Mouse (Mus musculus) kidney, adult 18-20 months (tissue): Measurements from ENCODE around the gene Efcab3.

Experiments
- DNase-seq: peaks from one replicate; pipeline ENCODE4 v3.0.0; 2021

Gene Efcab3

GRCm38 (mm10) chr11:105149353-105149752 is 86.0 kb downstream of the Efcab3 start:
- DNase-seq: no peak

- DNase-seq: no peak
Measured at GRCm38 (mm10) chr11:105149766-105150165, 86.4 kb downstream of the Efcab3 start.

- no peak for DNase-seq
Measured at GRCm38 (mm10) chr11:105150691-105151090, 87.3 kb downstream of the Efcab3 start.

DNA sequence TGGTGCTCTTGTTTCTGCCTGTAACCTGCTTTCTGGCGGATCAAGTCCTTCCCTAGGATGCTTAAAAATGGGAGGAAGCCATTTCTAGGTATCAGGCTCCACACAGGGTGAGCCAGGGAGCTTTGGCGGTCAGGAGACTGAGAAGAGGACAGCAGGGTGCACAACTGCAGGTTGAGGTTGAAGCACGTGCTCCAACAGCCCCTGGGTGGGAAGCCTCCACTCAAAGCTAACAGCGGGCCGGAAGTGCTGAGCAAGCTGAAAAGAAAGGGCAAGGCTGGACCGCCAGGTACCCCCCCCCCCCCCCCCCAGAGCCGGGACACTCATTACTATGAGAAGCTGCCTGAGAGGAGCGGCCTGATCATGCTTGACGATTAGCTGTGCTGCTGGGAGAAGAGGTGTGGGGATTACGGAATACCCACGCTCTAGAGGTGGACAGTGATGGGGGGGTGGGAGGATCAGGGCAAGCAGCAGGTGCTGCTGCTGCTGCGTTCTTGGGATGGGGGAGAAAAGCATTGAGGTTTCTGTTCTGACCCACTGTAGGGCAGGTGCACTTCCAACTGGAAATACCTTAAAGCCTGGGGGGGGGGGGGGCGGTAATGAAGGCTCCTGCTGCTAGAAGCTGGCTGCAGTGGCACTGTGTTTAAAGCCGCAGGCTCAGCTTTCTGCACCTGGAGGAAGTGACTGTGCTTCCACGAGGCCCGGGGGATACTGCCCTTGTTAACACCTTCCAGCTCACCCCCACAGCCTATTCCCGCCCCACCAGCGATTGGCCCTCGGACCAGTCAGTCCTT is 88.0 kb downstream of the Efcab3 start:
- no peak for DNase-seq

- DNase-seq: no peak
Measured at GRCm38 (mm10) chr11:105152017-105152300, 88.6 kb downstream of the Efcab3 start.

DNA sequence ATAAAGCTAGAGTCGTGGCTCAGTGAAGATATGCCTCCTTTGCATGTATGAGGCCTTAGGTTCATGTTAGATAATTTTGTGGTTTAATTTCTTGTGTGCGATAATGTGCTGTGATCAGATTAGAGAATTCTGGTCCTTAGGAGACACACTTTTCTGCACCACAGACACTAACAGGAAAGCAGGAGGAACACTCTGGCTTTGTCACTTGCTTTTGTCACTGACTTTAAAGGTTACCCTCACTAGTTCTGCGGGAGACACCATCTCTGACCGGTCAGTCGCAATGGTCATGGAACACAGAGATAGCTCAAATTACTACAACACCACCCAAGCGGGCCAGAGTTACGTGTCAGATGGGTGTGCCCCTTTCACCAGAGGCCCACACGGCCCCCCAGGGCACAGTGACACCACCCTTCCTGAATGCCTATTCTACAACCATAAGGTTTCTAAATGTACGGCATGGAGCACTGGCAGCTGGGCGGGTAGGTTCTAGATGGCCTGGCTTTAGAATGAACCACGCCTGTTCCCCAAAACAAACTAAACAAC is 89.0 kb downstream of the Efcab3 start:
- DNase-seq: no peak

DNA sequence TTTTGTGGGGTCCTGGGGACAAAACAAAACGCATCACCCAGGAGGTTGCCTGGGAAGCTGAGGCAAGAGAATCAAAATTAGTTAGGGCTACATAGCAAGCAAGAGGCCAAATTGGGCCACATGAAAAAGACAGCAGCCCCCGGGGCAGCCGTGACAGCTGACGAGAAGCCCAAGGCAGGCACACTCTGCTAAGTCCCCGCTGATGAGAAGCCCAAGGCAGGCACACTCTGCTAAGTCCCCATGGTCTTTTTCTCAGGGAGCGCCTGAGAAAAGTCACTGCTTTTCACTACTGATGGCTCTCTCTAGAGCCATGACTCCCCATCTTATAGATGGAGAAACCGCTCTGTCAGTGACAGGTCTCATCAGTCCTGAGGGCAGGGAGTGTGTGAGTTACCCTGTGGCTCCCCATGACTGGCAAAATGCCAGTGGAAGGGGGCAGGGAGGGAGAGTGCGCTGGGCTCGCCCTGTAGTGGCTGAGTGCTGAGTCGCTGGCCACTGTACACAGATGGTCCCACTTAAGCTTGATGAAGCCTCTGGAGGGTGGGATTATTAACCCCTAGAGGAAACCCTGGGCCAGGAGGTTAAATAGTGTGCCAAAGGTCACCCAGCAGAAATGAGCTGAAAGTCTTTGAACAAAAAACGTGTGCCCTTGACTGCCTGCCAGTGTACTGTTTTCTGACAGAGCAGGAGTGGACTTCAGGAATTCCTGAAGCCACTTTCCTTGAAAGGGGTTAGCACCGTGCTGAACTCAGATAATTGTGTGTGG is 89.9 kb downstream of the Efcab3 start:
- DNase-seq: peak; percentile 58

GRCm38 (mm10) chr11:105155915-105156314 is 92.5 kb downstream of the Efcab3 start:
- DNase-seq: peak; percentile 53

DNA sequence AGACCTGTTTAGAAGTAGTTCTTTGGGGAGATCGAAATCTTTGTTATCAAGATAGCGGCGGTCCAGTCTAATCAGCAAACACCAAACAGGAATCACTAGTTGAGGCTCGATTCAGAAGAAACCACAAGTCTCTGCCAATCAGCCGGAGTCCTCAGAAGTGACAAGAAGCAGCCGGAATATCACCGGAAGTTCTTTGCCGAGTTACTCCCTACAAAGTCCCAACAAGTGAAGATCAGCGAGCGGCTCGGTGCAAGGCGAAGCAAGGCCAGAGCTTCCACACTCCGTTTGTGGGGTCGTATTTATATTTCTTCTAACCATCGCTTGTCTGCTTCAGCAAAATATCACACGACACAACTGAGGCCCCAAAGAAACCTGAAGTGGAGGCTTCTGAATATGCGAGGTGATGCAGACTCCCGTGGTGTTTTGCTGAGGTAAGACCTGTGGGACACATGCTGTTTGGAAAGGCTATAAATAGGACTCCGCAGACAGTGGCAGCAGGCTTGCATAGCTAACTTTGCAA is 93.4 kb downstream of the Efcab3 start:
- DNase-seq: no peak

- DNase-seq: no peak
Measured at GRCm38 (mm10) chr11:105158047-105158446, 94.7 kb downstream of the Efcab3 start.

GRCm38 (mm10) chr11:105159673-105160360 is 96.4 kb downstream of the Efcab3 start:
- DNase-seq: no peak

DNA sequence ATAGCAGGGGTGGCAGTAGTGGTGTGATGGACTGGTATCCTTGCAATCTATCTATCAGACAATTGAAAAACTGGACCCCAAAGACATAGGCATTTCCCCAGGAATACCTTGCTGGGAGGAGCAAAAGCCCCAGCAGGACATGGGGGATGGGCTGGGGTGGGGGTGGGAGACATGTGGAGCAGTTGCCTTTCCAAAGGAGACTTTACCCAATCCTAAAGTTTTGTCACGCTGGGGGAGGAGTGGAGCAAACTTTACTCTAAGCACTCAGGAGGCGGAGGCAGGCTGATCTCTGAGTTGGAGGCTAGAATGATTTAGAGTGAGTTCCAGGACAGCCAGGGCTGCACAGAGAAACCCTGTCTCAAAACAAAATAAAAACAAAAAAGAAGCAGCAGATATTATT is 98.0 kb downstream of the Efcab3 start:
- DNase-seq: no peak

DNA sequence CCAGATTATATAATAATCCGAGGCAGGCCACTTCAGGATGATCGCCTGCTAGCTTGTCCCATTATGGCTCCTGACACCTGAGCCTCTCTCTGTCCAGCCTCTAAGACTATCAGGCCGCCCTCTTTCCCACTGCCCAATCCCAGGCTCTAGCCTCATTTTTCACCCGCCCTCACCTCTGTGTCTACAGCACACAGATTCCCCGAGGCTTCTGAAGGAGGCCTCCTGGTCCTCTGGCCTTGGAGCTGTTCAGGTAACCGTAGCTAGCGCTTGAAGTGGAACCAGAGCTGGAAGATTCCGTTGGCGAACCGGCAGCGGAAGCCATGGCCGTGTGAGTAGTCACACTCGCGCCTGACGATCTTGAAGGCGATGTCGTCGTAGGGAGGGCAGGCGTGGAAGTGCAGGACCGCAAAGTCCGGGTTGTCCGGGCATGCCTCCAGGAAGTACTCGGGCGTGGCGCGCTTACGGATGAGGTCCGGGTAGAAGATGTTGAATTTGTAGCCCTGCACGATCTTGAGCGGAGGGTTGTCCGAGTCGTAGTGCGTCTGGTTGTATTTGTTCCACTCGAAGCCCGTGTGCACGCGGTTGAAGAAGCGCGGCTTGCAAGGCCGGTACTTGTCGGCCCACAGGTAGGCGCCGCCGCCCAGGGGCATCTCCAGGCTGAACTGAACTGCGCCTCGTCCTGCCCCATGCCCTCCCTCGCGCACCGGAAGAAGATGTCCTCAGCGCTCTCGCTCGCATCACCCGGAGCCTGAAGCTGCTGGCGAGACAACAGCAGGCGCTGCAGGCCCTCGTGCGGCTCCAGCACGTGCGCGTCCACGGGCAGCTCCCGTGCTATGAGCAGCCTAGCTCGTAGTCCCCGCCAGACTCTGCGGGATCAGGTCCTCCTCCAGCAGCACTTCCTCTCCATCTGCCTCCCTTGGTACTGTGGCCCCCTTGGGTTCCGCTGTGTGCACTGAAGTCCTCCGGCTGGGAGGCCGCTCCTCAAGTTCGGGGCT is 101.4 kb downstream of the Efcab3 start:
- no peak for DNase-seq

DNA sequence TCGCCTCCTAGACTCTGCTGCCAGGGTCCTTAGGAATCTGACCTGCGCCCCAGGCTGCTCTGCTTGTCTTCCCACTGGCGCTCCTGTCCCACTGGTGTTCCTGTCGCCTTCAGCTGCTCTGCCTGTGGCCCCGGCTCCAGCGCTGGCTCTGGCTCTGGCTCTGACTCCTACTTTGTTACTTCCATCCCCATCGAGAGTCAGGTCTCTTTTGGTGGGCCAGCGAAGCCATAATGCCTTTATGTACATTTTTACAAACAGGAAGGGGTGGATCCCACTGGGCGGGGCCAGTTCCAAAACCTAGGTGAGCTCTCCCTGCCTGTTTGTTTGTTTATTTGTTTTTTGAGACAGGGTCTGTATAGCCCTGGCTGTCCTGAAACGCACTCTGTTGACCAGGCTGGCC is 103.4 kb downstream of the Efcab3 start:
- DNase-seq: no peak
